Mouse (Mus musculus) neutrophil, adult 83 days (primary cell): ENCODE measurements around the gene Jak3. TPM values are rescaled to one million over a fixed set of nuclear protein-coding genes. Genes with fewer than 3 reads are reported as not detected.

Experiments used
- total RNA-seq, 2 experiments: library from RNA; stranded (reverse); gene quantifications; one replicate each; pipeline ENCODE4 v1.2.4; 2023

Jak3 gene
- 10 to 100 TPM; 13.8 to 21.0 TPM for total RNA-seq

GRCm38 (mm10) chr8:71676020-71676741 is at the start of gene Jak3:
Jak3 (plus strand) TSS chr8:71676296.

DNA sequence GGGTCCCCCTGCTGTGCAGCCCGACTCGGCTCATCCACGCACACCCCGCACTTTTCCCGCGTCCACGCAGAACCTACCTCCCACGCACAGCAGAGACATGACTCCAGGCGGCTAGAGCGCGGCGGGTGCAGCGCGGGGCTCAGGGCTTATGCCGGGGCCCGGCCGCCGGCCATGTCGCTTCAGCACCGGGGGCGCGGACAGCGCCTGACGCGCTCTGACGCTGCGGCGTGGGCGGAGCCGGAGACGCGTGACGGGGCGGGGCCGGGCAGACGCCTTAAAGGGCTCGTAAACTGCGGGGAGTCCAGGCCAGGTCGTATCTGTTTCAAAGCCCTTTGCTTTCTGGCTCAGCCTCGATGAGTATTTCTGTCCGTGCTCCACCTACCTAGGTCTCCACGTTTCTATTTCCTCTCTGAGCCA is 4.5 kb upstream of the Jak3 start, which contains the start of gene Unc13a:
TSS of gene Unc13a (minus strand) at position 209 of the 417 bp plus-strand sequence.

DNA sequence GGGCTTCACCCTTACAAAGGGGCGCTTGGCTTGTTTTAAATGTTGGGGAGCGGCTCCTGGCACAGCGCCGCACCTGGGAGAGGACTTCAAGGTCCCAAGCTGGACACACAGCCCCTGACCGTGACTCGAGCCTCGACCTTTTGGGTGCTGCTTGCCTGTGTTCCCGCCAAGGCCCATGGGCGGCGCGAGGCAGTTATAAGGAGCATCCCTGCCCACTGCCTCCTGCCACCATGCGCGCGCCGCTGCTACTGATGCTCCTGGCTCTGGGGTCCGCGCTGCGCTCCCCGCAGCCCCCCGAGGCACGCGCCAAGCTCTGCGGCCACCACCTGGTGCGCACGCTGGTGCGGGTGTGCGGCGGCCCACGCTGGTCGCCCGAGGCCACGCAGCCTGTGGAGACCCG is 12.9 kb downstream of the Jak3 start, which contains the start of gene Insl3:
TSS of gene Insl3 (plus strand) at position 187 of the 400 bp plus-strand sequence.

GRCm38 (mm10) chr8:71701414-71702086 is 25.5 kb downstream of the Jak3 start, which contains the start of gene B3gnt3:
B3gnt3 (minus strand) TSS chr8:71701789.

DNA sequence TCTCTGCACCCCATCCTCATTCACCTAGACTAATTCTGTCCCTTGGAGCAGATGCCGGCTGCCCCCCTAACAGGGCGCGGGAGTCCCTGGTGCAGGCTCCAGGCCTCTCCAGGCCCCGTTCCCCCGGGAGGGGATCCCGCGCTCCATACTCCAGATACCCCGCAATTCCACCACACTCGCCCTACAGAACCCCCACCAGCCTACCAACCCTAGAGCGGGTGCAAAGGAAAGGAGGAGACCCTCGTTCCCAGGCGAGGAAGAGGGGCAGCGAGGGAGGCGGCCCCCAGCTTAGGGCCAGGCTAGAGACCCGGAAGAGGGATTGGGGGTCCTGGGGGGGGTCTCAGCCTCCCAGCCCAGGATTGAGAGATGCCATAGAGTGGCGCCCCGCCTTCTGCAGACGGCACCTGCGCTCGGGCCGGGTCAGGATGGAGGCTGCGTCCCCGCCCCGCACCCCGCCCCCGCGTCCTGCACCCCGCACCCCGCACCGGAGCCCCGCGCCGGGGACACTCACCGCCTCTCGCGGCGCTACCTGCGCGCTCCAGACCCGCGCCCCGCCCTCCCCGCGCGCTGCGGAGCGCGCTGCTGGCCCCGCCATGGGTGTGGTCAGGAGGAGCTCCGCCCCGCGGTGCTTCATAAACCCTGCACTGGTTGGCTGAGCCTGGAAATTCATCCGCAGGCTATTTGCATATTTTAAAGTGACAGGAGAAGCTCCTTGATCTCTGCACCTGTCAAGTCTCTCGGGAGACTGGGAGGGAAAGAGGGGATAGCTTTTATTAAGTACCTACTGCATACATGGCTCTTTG is 49.2 kb downstream of the Jak3 start, which contains the start of gene Fcho1:
TSS of gene Fcho1 (minus strand) at position 595 of the 803 bp plus-strand sequence.

Other genes with a start within 250 kb of the Jak3 start
- 1 to 10 TPM; 4.8 to 5.6 TPM for gene Abhd8, start 212.6 kb upstream of the Jak3 start, total RNA-seq
- gene Mrpl34, start 211.3 kb upstream of the Jak3 start, total RNA-seq, result 10 to 100 TPM; 33.7 to 34.1 TPM
- 10 to 100 TPM; 72.6 to 81.2 TPM for gene Dda1, start 207.1 kb upstream of the Jak3 start, total RNA-seq
- 1 to 10 TPM; 3.4 to 4.5 TPM for gene Ano8, start 190.3 kb upstream of the Jak3 start, total RNA-seq
- 10 to 100 TPM; 11.0 to 13.3 TPM for gene Gtpbp3, start 188.2 kb upstream of the Jak3 start, total RNA-seq
- gene Plvap, start 164.5 kb upstream of the Jak3 start, total RNA-seq, result under 1 TPM; 0.40 to 0.44 TPM
- gene Ccdc194, start 150.6 kb upstream of the Jak3 start, total RNA-seq, result under 1 TPM; 0.31 to 0.38 TPM
- gene Bst2, start 138.8 kb upstream of the Jak3 start, total RNA-seq, result 10 to 100 TPM; 20.1 to 22.3 TPM
- gene Mvb12a, start 133.4 kb upstream of the Jak3 start, total RNA-seq, result 10 to 100 TPM; 27.2 to 31.8 TPM
- under 1 TPM in 1 of 2 experiments, not detected in 1; 0.42 TPM for gene Tmem221, start 117.4 kb upstream of the Jak3 start, total RNA-seq
- gene Nxnl1, start 109.7 kb upstream of the Jak3 start, total RNA-seq, result not detected
- 1 to 10 TPM in 1 of 2 experiments, under 1 TPM in 1; 0.88 to 1.3 TPM for gene Slc27a1, start 107.4 kb upstream of the Jak3 start, total RNA-seq
- gene Pgls, start 84.1 kb upstream of the Jak3 start, total RNA-seq, result 10 to 100 TPM; 83.8 to 84.4 TPM
- 1 to 10 TPM; 5.6 to 7.0 TPM for gene Fam129c, start 78.6 kb upstream of the Jak3 start, total RNA-seq
- gene Colgalt1, start 65.3 kb upstream of the Jak3 start, total RNA-seq, result 10 to 100 TPM; 46.9 to 48.6 TPM
- under 1 TPM; 0.13 to 0.38 TPM for gene Unc13a, start 4.5 kb upstream of the Jak3 start, total RNA-seq
- gene Insl3, start 12.9 kb downstream of the Jak3 start, total RNA-seq, result 1 to 10 TPM; 3.4 to 7.7 TPM
- gene B3gnt3, start 25.5 kb downstream of the Jak3 start, total RNA-seq, result under 1 TPM; 0.13 to 0.15 TPM
- gene Fcho1, start 49.4 kb downstream of the Jak3 start, total RNA-seq, result 10 to 100 TPM; 57.7 to 61.1 TPM
- 1 to 10 TPM; 3.5 to 4.4 TPM for gene Zfp709, start 205.7 kb downstream of the Jak3 start, total RNA-seq
- gene Zfp882, start 232.3 kb downstream of the Jak3 start, total RNA-seq, result 1 to 10 TPM; 1.4 to 2.1 TPM
- gene Zfp617, start 232.3 kb downstream of the Jak3 start, total RNA-seq, result 1 to 10 TPM; 6.3 to 7.9 TPM